Comparison of ENCODE assay signal across 9 mouse cellular contexts in genomic region chr16:42910716-42911115, GRCm38 (mm10). TPM values are rescaled to one million over a fixed set of nuclear protein-coding genes. Genes with fewer than 3 reads are reported as not detected.
DNase-seq lines count a peak whose midpoint lies in the region; ATAC-seq and TF ChIP-seq lines count a peak whose summit lies in the region.
"Had no signal": no experiment of that assay in that cellular context is flagged by ENCODE, and none has a peak within 500 bp of the region (broad histone marks: within the 10 kb centered on the region; RNA-seq: fewer than 3 reads in every experiment).

No protein-coding gene starts in this region.

- no peak overlapping the region for H3K4me3 ChIP-seq in heart, embryonic 10.5 days
- no peak overlapping the region for H3K4me3 ChIP-seq in intestine, embryonic 16.5 days (ENCODE audit: low read length)
- H3K4me3 ChIP-seq: lung, embryonic 15.5 days had no signal

- no peak overlapping the region for H3K4me2 ChIP-seq in intestine, embryonic 16.5 days (ENCODE audit: low read depth, low read length)
- H3K4me2 ChIP-seq: lung, embryonic 15.5 days had no signal

- no peak overlapping the region for H3K27ac ChIP-seq in heart, embryonic 10.5 days
- H3K27ac ChIP-seq in intestine, embryonic 16.5 days (ENCODE audit: low read length), result no peak overlapping the region
- H3K27ac ChIP-seq: lung, embryonic 15.5 days had no signal

- no peak overlapping the region for H3K9ac ChIP-seq in intestine, embryonic 16.5 days (ENCODE audit: low read depth, low read length)
- H3K9ac ChIP-seq: lung, embryonic 15.5 days had no signal

- WGBS in heart, embryonic 10.5 days, result 37% methylated on average over 3 of the region's 3 CpGs
- WGBS in intestine, embryonic 16.5 days, result 54% methylated on average over 3 of the region's 3 CpGs

- no peaks in the 10 kb centered on the region for H3K36me3 ChIP-seq in heart, embryonic 10.5 days
- H3K36me3 ChIP-seq in intestine, embryonic 16.5 days (ENCODE audit: control insufficient read depth, insufficient read depth, low read length), result no peaks in the 10 kb centered on the region
- H3K36me3 ChIP-seq: lung, embryonic 15.5 days had no signal

- no peak for TF ChIP-seq POLR2A in brain, embryonic 14.5 days (IDR thresholded peaks at IDR 0.05; ENCODE audit: borderline replicate concordance, extremely low read depth, insufficient read depth, insufficient read length, poor library complexity, severe bottlenecking)

- no peak for TF ChIP-seq CTCF in brain, embryonic 14.5 days (IDR thresholded peaks at IDR 0.05; ENCODE audit: borderline replicate concordance, extremely low read depth, insufficient read depth, insufficient read length)

- H3K27me3 ChIP-seq in heart, embryonic 10.5 days (ENCODE audit: insufficient read depth, poor library complexity, severe bottlenecking), result no peaks in the 10 kb centered on the region
- no peaks in the 10 kb centered on the region for H3K27me3 ChIP-seq in intestine, embryonic 16.5 days (replicated peaks; ENCODE audit: control insufficient read depth, insufficient read depth, low read length)
- H3K27me3 ChIP-seq: lung, embryonic 15.5 days had no signal

- H3K9me3 ChIP-seq in heart, embryonic 10.5 days, result no peaks in the 10 kb centered on the region
- H3K9me3 ChIP-seq in intestine, embryonic 16.5 days (ENCODE audit: control insufficient read depth, low read length), result no peaks in the 10 kb centered on the region
- H3K9me3 ChIP-seq: lung, embryonic 15.5 days had no signal

- ATAC-seq in intestine, embryonic 16.5 days, result no peak

- peaks cover 21% of the 10 kb centered on the region for H3K4me1 ChIP-seq in heart, embryonic 10.5 days
- H3K4me1 ChIP-seq in intestine, embryonic 16.5 days (ENCODE audit: control insufficient read depth, insufficient read depth, low read length), result peaks cover 3% of the 10 kb centered on the region; the same call in 1 of the 2 replicates

- peak; percentile 97 for DNase-seq in heart, adult 11 months
- DNase-seq in heart, embryonic 10.5 days (ENCODE audit: low spot score), result no peak
- DNase-seq in brain, embryonic 14.5 days (ENCODE audit: low read depth), result peak; percentile 62
- DNase-seq in gastrocnemius, adult 8-10 months (ENCODE audit: low spot score in 2 of 2), result peak; percentile 46 to 57
- peak; percentile 31 to 54 for DNase-seq in lung, adult 18-20 months
- DNase-seq in frontal cortex, postnatal 10 days (ENCODE audit: low spot score in 2 of 2), result no peak
- DNase-seq in right cerebral cortex, postnatal 14 days, result no peak

RNA-seq across cellular contexts. Expression of gene Zbtb20, which starts 35.0 kb away (rescaled TPM):
- 32.5 and 39.5 TPM in 2 replicates for polyA plus RNA-seq in heart, embryonic 10.5 days (2016; fragmentation: Nextera tagmentation; extraction: Ambion mirVana)
- 13.1 and 18.0 TPM in 2 replicates for polyA plus RNA-seq in brain, embryonic 14.5 days (2012; rRNA removed)
- total RNA-seq in gastrocnemius, adult 8-10 months (2022), result 100 to 1,000 TPM in 1 of 4 experiments, 10 to 100 TPM in 3; 90.8 to 101 (median 92.1) TPM
- 16.1 and 18.4 TPM in 2 replicates for polyA plus RNA-seq in intestine, embryonic 16.5 days (2015; fragmentation: Nextera tagmentation; extraction: Ambion mirVana)

Comparison
In these comparisons a context has a peak if more than half of its experiments do, and no peak if none do; other contexts are left out.
1. DNase-seq: peak in heart, adult 11 months (single experiment), brain, embryonic 14.5 days (single experiment), gastrocnemius, adult 8-10 months (2 of 2) and lung, adult 18-20 months (2 of 2); none in heart, embryonic 10.5 days (single experiment), frontal cortex, postnatal 10 days (0 of 2) and right cerebral cortex, postnatal 14 days (single experiment).